Mouse (Mus musculus) retina, adult 2 months (tissue): ENCODE data around the gene Spock3.
"Not testable (repeated sequence)": the region's sequence is repeated elsewhere in the genome, so short reads cannot be mapped to it uniquely, and the experiment has no call there.

Experiments
- DNase-seq: peaks from one replicate; pipeline ENCODE4 v3.0.0-alpha.2; 2012; ENCODE audit warnings: low read depth, low spot score

Spock3 gene

DNA sequence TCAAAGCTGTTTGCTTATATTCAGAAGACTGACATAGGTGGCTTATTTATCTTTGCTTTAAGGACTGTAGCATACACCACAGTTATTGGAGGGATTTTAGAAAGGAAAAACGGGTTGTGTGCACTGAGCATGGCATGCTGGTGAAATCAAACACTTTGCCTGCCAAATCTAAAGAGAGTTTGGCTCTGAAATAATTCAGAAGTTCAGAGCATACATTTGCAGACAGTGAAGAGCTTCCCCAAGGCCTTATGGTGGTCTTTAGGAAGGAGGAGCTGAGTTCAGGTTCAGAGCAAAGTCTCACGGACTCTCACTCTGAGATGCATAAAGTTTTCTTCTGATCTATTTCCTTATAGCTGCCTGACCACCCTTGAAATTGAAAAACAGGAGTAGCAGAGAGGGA is at the start of gene Spock3:
Gene Spock3 (plus strand): TSS at position 301 of the 400 bp plus-strand sequence.
- no peak for DNase-seq

- no peak for DNase-seq
Observed at GRCm38 (mm10) chr8:62951173-62952134, 645 bp downstream of the Spock3 start.

DNA sequence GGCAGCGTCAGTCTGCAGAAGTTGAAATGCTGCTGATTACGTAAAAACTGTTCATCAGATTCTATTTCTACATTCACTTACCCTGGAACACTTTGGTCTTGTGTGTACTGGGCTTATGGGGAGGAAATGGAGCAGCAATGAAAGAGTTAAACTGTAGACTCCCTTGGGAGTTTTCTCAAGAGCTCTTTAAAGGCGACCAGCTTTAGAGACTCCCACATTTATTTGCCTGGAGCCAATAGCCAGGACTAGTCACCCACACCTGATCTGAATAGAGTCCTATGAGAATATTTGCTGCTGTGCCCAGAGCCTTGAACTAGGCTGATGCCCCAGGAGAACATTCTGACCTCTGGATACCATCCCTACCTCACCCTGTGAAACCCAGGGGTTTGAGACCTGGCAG is 1.7 kb downstream of the Spock3 start:
- no peak for DNase-seq

- no peak for DNase-seq
Observed at GRCm38 (mm10) chr8:62962608-62963007, 11.8 kb downstream of the Spock3 start.

GRCm38 (mm10) chr8:62969802-62970372 is 19.1 kb downstream of the Spock3 start:
- no peak for DNase-seq

DNA sequence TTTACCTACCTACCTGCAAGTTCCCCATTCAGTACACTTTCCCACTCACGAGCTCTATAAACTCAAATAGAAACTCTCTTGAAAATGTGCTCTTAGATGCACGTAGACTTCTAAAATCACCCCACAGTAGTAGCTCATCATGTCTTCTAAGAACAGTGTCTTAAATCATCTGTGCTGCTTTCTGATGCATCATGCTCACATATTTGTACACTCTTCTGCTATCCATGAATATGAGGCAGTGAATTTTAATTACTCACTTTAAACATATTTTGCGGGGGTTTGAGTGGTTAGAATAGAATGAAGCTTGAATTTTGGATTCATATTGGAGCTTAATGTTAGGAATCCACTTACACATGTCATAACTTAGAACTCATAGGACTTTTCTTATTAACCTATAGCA is 138.2 kb downstream of the Spock3 start:
- no peak for DNase-seq

GRCm38 (mm10) chr8:63098200-63098599 is 147.4 kb downstream of the Spock3 start:
- no peak for DNase-seq

DNA sequence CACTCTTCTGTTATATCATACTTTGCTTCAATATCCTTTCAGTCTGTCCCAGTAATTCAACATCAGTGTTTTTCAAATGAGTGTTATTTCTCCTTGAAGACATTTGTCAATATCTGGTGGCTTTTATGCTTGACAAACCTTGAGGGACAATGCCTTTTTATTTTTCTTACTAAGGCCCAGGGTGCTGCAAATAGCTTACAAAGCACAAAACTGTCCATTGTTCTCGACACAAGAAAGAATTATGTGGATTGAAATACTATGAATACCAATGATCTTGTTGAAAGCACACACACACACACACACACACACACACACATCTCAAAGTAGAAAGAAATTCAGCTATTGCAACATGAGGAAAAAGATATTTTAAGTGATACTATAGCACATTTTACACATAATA is 159.0 kb downstream of the Spock3 start:
- DNase-seq, result no peak

DNA sequence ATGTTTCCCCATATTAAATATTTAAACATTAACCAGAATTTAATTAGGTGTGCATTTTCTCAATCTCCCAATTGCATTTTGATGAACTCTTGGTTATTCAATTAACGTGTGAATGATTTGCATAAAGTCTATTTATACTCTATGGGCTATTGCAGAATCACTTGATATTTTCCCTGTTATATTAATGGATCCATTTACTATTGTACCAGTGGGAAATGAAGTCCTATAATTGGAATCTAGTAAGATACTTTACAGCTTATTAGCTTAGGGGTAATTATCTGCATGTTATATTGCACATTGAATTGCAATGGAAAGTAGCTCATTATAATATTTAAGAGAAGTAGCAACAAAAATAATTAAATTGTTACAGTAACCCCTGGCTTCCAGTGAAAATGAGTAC is 162.1 kb downstream of the Spock3 start:
- DNase-seq, result no peak

DNA sequence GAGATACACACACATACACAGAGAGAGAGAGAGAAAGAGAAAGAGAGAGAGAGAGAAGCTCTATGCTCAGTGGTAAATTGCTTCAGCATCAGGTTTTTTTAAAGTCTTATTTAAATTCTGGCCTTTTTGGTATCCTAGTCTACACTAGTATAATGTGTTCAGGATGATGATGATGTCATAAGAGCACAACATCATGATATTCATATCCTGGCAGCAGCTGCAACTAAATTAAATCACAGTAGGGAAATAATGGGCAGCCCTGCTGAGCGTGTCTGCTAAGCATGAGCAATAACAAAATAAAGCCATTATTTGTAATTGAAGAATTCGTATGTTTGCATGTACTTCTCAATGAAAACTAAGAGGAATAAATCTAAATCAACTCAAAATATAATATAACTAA is 169.7 kb downstream of the Spock3 start:
- DNase-seq, result no peak

DNA sequence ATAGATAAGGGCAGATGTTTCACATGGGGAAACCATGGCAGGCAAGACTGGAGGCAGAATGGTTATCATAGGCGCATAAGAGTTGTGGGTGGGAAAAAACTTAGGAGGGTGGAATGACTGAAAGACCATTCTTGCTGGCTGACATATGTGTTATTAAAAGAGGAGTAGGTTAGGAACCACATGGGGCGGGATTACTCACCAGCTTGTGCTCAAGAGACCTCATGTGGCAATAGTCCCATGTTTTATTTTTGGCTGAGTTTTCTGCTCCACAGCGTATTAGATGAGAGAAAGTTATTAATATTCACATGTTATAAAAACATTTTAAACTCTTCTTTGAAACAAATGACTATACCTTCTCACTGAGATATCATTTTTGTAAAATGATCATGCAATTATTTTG is 184.6 kb downstream of the Spock3 start:
- DNase-seq, result no peak

DNA sequence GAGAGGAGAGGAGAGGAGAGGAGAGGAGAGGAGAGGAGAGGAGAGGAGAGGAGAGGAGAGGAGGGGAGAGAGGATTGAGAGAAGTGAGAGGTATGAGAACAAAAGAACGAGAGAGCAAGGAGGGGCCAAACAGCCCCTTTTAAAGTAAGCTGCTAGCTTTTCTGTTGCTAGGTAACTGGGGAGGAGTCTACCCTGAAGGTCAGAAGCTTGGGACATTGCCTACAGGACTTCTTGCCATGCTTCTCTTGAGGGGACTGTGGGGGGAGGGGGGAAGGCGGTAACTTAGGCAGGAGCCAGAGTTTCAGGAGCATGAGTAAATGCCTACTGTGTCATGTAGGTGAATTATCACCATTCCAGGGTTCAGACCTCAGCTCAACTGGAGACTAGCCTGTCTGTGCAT is 213.1 kb downstream of the Spock3 start:
- not testable (repeated sequence) for DNase-seq

GRCm38 (mm10) chr8:63165326-63165725 is 214.5 kb downstream of the Spock3 start:
- no peak for DNase-seq

- no peak for DNase-seq
Observed at GRCm38 (mm10) chr8:63169956-63170355, 219.1 kb downstream of the Spock3 start.

DNA sequence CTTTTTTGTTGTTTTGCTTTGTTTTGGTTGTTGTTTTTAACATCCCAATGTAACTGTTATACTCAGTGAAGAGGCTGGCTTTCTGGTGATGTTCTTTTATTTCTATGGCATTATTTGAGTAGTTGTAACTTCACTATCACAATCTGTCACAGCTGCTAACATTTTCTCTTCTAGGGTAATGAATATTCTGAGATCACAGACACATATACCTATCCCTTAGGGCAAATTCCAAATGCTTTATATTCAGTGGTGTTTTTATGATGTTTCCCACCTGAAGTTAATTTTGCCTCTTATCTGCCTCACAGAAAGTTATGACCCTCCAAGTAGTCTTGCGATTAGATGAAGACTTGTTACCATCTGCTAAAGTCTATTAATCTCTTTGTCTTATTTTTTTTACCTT is 230.5 kb downstream of the Spock3 start:
- no peak for DNase-seq

DNA sequence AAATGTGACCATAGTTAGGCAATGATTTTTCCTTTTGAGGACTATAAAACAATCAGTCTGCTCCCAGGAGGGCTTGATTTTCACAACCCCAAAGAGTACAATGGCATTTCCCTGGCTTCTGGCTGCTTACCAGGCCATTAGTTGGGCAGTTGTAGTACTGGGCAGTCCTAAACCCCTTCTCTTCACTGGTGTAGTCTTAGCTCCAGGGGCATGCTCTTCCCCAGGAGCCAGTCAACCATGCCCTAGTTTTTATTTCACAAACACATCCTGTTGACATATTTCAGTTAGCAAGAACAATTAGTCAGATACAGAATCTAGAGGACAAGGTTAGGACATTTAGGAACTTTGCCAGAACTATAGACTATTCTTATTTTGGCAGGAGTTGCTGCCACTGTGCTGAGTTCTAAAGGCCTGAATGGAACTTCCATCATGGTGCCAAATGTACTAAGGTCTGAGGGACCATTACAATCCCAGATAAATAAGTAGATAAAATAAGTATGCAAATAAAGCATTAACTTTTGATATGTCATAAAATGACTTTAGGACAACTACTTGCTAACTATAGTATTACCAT is 308.1 kb downstream of the Spock3 start:
- no peak for DNase-seq

DNA sequence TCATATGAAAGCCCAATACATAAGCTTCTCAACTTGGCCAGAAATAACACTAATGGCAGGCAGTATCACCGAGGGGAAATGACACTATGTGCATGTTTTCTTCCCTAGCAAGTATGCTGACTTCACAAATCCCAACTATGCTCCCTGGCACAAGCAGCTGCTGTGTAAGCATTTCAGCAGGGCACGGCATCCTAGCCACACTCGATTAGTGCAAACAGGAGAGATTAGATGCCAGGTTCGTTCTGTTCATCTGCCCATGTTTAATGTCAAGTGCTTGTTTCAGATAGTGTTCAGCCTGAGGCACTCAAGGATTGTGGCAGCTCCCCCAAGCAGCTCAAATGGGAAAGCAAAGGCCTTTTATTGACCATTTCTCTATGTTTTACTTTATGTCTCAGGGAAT is 311.7 kb downstream of the Spock3 start:
- no peak for DNase-seq

DNA sequence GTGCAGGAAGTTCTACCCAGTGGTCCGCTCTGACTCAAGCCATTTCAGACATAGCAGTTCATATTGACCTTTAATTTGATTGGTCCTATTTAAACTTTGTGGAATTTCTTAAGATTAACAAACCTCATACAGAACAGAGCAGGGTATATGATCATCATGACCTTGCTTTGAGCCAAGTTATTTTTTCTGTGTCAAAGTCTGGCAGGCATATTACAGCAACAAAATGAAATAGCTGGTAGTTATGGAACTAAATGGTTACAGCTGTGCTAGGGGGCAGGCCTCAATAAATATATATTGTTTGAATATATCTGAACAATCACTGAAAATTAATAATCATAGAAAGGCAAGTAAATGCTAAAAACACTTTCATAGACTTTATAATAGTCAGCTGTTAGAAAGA is 384.6 kb downstream of the Spock3 start:
- DNase-seq, result no peak

DNA sequence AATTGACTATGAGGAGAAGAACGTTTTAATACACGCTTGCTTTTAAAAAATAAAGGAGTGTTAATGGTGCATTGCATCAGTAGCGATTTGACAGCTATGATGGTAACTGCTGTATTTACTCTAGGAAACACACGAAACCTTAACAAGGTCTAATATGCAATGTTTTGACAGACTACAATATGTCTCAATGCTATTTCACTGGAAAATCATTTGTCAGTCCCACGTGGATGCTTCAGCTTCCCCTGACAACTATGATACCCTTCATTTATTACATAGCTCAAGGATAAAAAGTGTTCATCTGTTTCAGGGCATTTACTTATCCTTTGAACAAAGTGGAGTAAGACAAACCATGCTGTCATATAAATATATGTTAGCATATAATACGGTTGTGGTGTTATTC is 417.8 kb downstream of the Spock3 start:
- no peak for DNase-seq

DNA sequence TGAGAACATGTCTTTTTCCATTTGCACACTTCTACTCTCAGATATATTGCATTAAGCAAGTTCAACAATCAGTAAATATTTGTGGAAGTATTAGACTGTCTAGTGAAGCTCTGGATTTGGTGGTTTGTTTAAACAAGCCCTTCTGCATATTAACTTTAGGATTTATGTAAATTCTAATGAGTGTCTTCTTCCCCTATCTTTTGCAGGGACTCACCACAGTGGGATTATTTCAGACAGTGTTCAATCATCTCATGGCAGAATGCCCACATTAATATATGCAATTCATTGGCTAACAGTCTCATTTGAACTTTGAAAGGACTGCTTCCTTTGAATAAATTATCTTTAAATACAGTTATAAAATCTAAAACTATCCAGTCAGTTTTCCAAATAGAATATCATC is 446.9 kb downstream of the Spock3 start:
- no peak for DNase-seq
